Mouse (Mus musculus) ovary, postnatal 10 days (tissue): ENCODE results near the gene Dazap1.
"Not testable (repeated sequence)": the region's sequence is repeated elsewhere in the genome, so short reads cannot be mapped to it uniquely, and the experiment has no call there.

Experiments used
- DNase-seq: peaks from one replicate; pipeline ENCODE4 v3.0.0; 2022; ENCODE audit warnings: low spot score

Gene Dazap1

DNA sequence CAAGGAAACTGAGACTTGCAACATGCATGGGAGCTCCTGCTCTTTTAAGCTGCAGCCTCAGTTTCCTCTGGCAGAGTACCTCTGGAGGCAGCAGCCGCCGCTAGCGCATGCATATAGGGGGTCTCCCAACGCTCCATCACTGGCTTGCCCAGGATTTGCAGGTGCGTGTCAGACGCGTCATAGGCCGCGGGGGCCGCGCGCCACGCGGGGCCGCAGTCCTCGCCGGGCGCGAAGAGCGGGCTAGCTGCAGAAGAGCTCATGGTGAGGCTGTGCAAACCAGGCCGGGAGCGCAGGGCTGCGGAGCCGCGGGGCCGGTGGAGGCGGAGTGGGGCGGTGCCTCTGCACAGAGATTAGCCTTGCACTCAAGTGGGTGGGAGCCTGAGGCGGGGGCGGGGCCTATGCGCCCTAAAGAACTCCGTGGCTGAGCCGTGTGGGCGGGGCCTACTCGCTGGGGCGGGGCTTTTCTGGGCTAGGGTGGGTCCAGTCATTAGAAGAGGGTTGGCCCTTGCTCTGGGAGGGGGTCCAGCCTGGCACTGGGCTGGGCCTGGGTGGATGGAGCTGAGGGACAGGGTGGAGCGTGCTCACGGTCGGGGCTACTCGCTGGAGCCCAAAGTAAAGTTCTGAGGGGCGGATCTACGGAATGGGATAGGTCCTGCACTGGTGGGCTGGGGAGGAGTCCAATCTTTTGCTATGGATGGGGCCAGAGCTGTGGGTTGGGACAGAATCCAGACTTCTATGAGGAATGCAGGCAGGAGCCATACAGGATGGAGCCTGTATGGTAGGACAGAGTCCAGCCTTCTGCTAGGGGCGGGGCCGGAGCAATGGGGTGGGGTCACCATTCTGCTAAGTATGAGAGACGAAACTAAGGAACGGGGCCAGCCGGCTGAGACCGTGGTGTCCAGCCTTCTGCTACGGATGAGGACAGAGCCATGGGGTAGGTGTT lies at the start of gene Dazap1, which contains the start of gene Gamt:
Dazap1 (plus strand) TSS at position 845 of the 943 bp plus-strand sequence.
Gamt (minus strand) TSS at position 371 of the 943 bp plus-strand sequence.
- peak; percentile 87 for DNase-seq

DNA sequence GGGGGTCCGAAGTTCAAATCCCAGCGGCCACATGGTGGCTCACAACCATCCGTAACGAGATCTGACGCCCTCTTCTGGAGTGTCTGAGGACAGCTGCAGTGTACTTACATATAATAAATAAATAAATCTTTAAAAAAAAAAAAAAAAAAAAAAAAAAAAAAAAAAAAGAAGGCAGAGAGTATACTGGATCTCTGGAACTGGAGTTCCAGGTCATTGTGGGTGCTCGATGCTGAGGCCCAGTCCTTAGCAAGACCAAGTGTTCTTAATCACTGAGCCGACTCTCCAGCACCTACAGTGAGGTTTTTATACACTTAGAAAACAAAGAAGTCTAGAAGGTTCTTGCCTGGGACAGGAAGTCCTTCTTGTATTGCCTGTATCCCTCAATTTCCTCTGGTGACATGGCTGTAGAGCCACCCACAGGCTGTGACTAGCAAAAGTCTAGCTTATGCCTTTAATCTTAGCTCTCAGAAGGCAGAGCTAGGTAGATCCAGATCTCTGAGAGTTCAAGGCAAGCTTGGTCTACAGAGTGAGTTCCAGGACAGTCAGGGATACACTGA lies 49.7 kb upstream of the Dazap1 start:
- DNase-seq, result not testable (repeated sequence)

DNA sequence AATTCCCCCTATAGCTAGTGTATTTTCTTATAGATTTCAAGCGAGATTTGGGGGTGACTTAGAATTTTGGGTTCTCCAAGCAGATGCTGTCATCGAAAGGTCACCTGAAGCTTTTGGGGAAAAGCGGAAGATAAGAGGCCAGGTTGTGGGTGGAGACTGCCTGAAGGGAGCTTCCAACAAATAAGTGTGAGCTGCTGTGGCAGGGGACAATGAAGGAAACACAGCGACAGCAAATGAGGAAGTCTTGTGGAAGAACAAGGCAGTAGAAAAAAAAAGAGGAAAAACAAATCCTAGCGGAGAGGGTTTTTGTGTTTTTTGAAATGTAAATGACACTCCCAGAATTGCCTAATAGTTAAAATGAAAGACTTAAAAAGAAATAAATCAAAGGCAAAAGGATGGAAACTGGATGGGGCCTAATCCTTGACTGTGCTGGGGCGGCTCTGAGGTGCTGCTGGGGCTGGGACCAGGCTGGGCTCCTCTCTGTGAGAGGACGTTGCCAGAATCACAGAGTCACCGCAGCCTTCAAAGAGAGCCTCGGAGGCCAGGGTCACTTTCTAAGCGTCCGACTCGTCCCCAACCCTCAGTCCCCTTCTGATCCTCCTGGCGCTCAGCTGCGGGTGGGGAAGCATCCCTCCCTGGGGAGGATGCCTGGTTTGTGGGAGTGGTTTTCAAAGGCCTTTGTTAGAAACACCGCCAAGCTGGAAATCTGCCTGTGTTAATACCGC lies 46.1 kb upstream of the Dazap1 start:
- DNase-seq, result no peak

DNA sequence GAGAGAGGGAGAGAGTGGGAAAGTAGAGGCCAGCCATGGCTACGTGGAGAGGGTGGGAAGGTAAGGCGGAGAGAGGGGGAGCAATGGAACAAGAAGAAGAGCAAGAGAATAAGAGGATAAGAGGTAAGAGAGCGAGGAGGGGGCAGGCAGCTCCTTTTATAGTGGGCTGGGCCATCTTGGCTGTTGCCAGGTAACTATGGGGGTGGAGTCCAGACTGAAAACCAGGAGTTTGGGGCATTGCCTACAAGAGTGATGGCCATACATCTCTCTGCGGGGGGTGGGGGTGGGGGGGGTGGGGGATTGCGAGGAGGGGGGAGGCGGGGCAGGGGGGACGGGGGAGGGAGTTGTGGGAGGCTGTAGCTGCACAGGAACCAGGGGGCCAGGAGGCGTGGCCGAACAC lies 40.6 kb upstream of the Dazap1 start:
- DNase-seq, result no peak

DNA sequence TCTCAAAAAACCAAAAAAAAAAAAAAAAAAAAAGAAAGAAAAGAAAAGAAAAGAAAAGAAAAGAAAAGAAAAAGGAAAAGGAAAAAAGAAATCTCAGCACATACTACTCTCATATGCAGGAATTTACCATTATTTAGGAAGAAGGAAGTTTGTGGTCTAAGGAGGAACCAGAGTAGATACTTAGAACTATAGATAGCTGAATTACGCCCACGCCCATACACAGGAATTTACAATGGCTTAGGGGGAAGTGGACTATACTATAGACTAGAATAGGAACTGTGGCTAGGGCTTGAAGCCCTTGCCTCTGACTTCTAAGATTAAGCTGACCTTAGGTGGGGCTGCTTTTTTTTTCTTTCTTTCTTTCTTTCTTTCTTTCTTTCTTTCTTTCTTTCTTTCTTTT lies 38.1 kb upstream of the Dazap1 start:
- not testable (repeated sequence) for DNase-seq

DNA sequence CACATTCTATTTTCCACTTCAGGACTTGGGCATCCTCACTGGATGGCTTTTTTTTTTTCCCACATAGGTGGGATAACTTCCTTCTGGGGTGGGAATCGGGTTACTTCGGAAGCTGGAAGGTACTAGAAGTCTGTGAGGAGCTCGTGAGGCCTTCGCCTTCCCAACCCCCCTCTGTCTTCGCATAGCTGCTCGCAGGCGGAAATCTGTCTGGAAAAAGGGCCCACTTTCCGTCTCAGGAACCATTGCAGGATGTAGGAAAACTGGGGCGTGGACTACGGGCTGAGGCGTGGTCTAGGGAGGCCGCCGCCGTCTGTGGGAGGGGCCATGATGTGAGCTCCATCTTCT lies 35.2 kb upstream of the Dazap1 start:
- peak; percentile 88 for DNase-seq

- DNase-seq, result no peak
Measured at GRCm38 (mm10) chr10:80226416-80227165, 34.7 kb upstream of the Dazap1 start, which contains the start of gene Mum1. Gene Mum1, plus strand, starts transcription at chr10:80226434.

DNA sequence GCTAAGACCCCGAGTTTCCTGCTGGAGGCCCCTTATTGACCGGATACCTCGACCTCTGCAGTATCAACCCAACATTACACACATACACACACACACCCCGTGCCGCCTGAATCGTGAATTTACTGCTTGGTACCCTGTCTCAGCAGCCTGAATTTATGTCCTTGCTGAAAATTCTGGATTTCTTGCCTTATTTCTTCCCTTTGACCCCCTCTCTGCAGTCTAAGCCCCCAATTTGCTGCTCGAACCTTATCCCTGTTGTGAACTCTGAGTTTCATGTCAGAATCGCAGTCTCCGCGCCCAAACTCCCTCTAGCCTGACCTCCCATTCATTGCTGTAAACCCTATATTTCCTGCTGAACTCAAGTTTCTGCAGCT lies 34.1 kb upstream of the Dazap1 start:
- DNase-seq, result no peak

GRCm38 (mm10) chr10:80227877-80228775 lies 33.2 kb upstream of the Dazap1 start:
- no peak for DNase-seq

DNA sequence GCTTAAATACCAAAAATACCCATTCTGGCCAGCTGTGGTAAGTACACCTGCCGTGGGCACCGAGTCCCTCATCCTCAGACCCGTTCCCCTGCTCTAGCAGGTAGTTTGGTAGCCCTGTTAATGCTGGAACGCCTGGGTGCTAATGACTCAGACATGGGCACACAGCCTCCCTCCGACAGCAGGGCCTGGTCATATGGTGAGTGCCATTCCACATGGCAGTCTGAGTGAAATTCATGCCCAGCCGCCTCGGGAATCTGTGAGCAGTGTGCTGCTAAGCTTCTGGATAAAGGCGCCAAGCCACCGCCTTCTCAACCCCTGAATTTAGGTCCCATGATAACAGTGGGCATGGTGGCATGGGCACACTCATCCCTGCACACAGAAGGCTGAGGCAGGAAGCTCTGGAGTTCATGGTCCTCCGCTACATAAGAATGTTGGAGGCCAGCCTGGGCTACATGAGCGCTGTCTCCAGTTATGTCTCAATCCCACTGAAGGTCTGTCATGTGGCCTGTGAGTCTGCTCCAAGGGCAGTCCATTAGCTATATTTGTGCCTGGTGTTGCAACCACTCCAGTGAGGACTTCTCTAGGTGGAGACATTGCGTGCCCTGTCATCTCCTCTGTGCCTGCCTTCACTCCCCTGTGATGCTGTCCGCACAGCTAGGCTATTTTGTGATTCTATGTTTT lies 25.0 kb upstream of the Dazap1 start:
- no peak for DNase-seq

GRCm38 (mm10) chr10:80237020-80237419 lies 24.3 kb upstream of the Dazap1 start:
- DNase-seq, result no peak

GRCm38 (mm10) chr10:80238306-80238705 lies 23.0 kb upstream of the Dazap1 start:
- DNase-seq, result no peak

- DNase-seq, result no peak
Measured at GRCm38 (mm10) chr10:80239791-80240190, 21.5 kb upstream of the Dazap1 start.

GRCm38 (mm10) chr10:80242088-80242487 lies 19.2 kb upstream of the Dazap1 start:
- DNase-seq, result no peak

DNA sequence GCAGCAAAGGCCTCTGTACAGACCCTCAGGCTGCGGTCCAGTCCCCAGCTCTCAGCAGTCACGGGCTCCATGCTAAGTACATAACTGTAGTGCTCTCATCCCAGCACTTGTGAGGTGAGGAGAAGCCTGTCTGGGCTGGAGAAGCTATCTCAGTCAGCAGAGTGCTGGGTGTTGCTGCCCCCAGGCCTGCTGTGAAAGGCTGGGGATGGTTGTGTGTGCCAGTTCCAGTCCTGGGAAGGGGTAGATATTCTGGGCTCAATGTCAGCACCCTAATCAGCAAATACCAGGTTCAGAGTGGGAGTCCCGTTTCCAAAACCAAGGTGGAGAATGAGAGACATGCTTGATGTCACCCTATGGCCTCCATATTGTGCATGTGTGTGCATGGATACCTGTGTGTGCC lies 18.7 kb upstream of the Dazap1 start:
- DNase-seq, result no peak

GRCm38 (mm10) chr10:80244791-80245399 lies 16.4 kb upstream of the Dazap1 start:
- no peak for DNase-seq

DNA sequence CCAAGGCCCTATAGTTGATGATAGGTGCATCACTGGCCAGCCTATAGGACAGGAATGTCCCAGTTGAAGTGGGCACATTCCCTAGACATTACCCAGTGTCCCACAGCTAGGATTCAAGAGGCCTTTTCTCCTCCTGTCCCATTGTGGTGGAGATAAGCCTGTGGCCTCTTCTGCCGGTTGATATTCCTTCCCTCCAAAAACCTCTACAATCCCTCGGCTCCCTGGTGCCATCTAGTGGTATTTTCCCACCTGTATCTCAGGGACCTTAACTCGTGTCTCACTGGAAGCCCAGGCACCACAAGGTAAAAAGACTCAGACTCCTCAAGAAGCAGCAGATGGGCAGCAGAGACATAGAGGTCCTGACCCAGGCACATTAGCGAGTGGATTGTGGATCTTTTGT lies 15.7 kb upstream of the Dazap1 start:
- peak; percentile 45 for DNase-seq

GRCm38 (mm10) chr10:80247849-80248248 lies 13.4 kb upstream of the Dazap1 start:
- no peak for DNase-seq

DNA sequence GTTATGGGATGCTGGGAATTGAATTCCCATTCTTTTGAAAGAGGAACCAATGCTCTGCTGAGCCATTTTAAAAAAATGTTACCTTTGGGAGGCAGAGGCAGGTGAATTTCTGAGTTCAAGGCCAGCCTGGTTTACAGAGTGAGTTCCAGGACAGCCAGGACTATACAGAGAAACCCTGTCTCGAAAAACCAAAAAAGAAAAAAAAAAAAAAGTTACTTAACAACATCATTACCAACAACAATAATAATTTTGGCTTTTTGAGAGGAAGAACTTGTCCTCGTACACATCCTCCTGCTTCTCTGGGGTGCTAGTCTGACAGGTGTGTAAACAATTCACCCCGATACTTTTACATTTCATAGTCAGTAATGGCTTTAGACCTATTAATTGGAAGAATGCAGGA lies 12.8 kb upstream of the Dazap1 start:
- DNase-seq, result not testable (repeated sequence)
